Mouse (Mus musculus): Measurements from ENCODE around the gene Hist1h3f.
"Not testable (repeated sequence)": the region's sequence is repeated elsewhere in the genome, so short reads cannot be mapped to it uniquely, and the experiment has no call there.

DNA sequence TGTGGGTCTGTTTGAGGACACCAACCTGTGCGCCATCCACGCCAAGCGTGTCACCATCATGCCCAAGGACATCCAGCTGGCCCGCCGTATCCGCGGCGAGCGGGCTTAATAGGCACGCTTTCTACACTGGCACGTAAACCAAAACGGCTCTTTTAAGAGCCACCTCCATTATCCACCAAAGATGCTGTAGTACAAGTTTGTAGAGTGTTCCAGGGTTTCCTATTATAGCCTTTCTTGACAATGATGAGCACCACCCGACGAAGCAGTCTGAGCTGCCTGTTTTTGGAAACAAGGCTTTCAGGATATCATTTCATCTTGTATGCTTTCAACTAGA, 902 bp downstream of the Hist1h3f start:
- TF ChIP-seq CTCF, EP300 (IDR thresholded peaks at IDR 0.05; ENCODE audit: low read depth): not testable (repeated sequence)
